Mouse (Mus musculus): ENCODE data around the gene Usp35. TPM values are rescaled to one million over a fixed set of nuclear protein-coding genes. Genes with fewer than 3 reads are reported as not detected.

Usp35 gene
- 3.6 and 4.0 TPM in 2 replicates for polyA plus RNA-seq (2015; fragmentation: Nextera tagmentation; extraction: Ambion mirVana)

GRCm38 (mm10) chr7:97331726-97332666 lies at the start of gene Usp35, which contains the start of gene Kctd21:
TSS of gene Usp35 (minus strand) at chr7:97332020.
TSS of gene Kctd21 (plus strand) at chr7:97332327.

Other genes starting within 250 kb of the Usp35 start
- gene Kctd21, start 307 bp upstream of the Usp35 start, polyA plus RNA-seq (2015; fragmentation: Nextera tagmentation; extraction: Ambion mirVana) = 4.4 and 5.3 TPM in 2 replicates
- 9.7 and 11.2 TPM in 2 replicates for gene Alg8, start 39.6 kb upstream of the Usp35 start, polyA plus RNA-seq (2015; fragmentation: Nextera tagmentation; extraction: Ambion mirVana)
- 630 and 760 TPM in 2 replicates for gene Ndufc2, start 68.0 kb upstream of the Usp35 start, polyA plus RNA-seq (2015; fragmentation: Nextera tagmentation; extraction: Ambion mirVana)
- gene Thrsp, start 85.7 kb upstream of the Usp35 start, polyA plus RNA-seq (2015; fragmentation: Nextera tagmentation; extraction: Ambion mirVana) = 1.3 and 2.1 TPM in 2 replicates
- gene Kctd14, start 119.3 kb upstream of the Usp35 start, polyA plus RNA-seq (2015; fragmentation: Nextera tagmentation; extraction: Ambion mirVana) = 2.4 and 3.8 TPM in 2 replicates
- gene Ints4, start 148.9 kb upstream of the Usp35 start, polyA plus RNA-seq (2015; fragmentation: Nextera tagmentation; extraction: Ambion mirVana) = 24.2 and 25.9 TPM in 2 replicates
- 64.4 and 66.5 TPM in 2 replicates for gene Aamdc, start 247.5 kb upstream of the Usp35 start, polyA plus RNA-seq (2015; fragmentation: Nextera tagmentation; extraction: Ambion mirVana)
- 27.8 and 28.0 TPM in 2 replicates for gene Rsf1, start 247.9 kb upstream of the Usp35 start, polyA plus RNA-seq (2015; fragmentation: Nextera tagmentation; extraction: Ambion mirVana)

Measured in neural tube, postnatal 0 days (tissue).